Mouse (Mus musculus) heart, embryonic 10.5 days (tissue): ENCODE measurements around the gene Foxe1. TPM values are rescaled to one million over a fixed set of nuclear protein-coding genes. Genes with fewer than 3 reads are reported as not detected.

Source experiments
- DNase-seq: peaks from one replicate; pipeline ENCODE4 v3.0.0-alpha.2; 2017; ENCODE audit warnings: low spot score
- H3K27ac ChIP-seq: fragments of 300-500 bp; sonication (generic); 2 replicates; pipeline ENCODE4 v1.5.1; 2016; ENCODE audit warnings: mild to moderate bottlenecking
- H3K27me3 ChIP-seq: fragments of 300-500 bp; sonication (generic); 2 replicates; pipeline ENCODE4 v1.6.1; 2016; ENCODE audit warnings: mild to moderate bottlenecking; ENCODE audit not compliant: poor library complexity, insufficient read depth, severe bottlenecking
- H3K36me3 ChIP-seq: fragments of 300-500 bp; sonication (generic); 2 replicates; pipeline ENCODE4 v1.6.1; 2016; ENCODE audit warnings: mild to moderate bottlenecking, moderate library complexity
- H3K4me1 ChIP-seq: fragments of 300-500 bp; sonication (generic); 2 replicates; pipeline ENCODE4 v1.6.1; 2016; ENCODE audit warnings: mild to moderate bottlenecking
- H3K4me3 ChIP-seq: fragments of 300-500 bp; sonication (generic); 2 replicates; pipeline ENCODE4 v1.5.1; 2016; ENCODE audit warnings: mild to moderate bottlenecking, moderate library complexity
- H3K9me3 ChIP-seq: fragments of 300-500 bp; sonication (generic); 2 replicates; pipeline ENCODE4 v1.6.1; 2016; ENCODE audit warnings: mild to moderate bottlenecking, moderate library complexity
- WGBS: fragments of 180-500 bp; shearing (Covaris S2); methylation state at CpG from one replicate; pipeline ENCODE4 v1.1.7; 2016; 5-methylcytosine and 5-hydroxymethylcytosine counted together
- polyA plus RNA-seq: library from polyadenylated mRNA; unstranded; fragments of >200 nt; fragmentation: Nextera tagmentation; extraction: Ambion mirVana; gene quantifications from 2 replicates; pipeline ENCODE4 v1.2.1, GENCODE M21; 2016

The Foxe1 gene
- polyA plus RNA-seq, 1 experiment from 2014 or later = 1.6 TPM

DNA sequence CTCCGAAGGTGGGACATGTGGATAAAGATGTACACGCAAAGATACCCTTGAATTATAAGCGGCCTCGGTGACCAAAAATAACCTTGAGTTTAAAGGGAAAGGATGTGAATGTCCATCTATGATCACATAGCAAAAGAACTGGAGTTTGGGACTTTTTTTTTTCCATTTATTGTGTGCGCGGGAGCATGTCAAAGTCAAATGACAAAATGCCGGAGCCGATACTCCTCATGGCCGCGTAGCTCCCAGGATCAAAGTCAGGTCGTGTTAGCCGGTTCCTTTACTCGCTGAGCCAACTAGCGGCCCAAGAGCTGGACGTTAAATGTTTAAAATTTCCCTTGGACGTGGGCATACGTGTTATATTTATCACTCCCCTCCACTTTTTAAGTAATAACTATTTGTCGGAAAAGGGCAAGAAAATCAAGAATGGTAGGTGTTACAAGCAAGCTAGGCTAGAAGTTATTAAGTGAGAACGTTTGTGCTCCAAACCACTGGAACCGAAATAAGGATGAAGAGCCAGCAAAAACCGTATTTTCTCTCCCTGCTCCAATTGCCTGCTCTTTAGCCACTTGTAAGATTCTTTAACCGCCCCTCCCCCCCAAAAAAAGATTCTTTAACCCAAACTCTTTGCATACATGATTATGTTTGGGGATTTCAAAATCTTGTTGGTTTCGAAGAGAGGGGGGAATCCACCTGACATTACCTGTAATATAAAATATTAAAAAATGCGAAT is 46.4 kb downstream of the Foxe1 start:
- Histone ChIP-seq H3K27me3 (no peaks in the 10 kb centered on the region), H3K4me3 (peak overlapping the region; percentile 75), H3K9me3 (no peaks in the 10 kb centered on the region), H3K4me1 (no peaks in the 10 kb centered on the region), H3K36me3 (peaks cover 21% of the 10 kb centered on the region), H3K27ac (peak overlapping the region; percentile 99)
- no peak for DNase-seq
- 2% methylated on average over 24 of the region's 24 CpGs for WGBS

DNA sequence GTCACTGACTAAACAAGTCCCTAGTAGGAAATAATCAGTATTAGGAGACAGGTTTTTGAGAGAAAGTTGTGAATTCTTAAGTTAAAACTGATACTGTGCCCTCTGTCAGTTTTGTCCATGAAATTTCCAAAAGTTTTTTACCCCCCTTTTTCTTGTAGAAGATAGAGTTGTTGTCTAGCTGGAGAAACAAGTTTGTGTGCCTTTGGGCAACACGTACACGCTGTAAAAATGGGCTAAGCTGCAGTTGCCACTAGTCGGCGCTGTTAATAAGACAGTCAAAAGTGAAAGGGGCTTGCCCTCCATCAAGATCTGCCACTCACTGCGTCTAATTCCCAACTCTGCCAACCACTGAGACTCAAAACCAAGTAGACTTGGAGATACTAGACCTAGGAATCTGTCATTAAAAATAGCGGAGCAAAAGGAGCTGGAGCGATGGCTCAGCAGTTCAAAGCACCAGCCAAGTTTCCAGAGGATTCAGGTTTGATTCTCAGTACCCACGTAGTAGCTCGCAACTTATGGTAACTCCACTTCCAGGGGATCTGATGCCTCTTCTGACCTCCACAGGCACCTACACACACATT is 47.1 kb downstream of the Foxe1 start:
- H3K27me3 ChIP-seq = no peaks in the 10 kb centered on the region
- peaks cover 15% of the 10 kb centered on the region for H3K36me3 ChIP-seq
- H3K4me3 ChIP-seq = peak overlapping the region; percentile 75; the same call in 1 of the 2 replicates
- peak; percentile 88 for DNase-seq
- H3K9me3 ChIP-seq = no peaks in the 10 kb centered on the region
- no peaks in the 10 kb centered on the region for H3K4me1 ChIP-seq
- 21% methylated on average over 9 of the region's 9 CpGs for WGBS
- peak overlapping the region; percentile 99 for H3K27ac ChIP-seq

GRCm38 (mm10) chr4:46394388-46394787 is 51.0 kb downstream of the Foxe1 start:
- Histone ChIP-seq H3K27me3 (no peaks in the 10 kb centered on the region), H3K4me1 (no peaks in the 10 kb centered on the region), H3K36me3 (no peaks in the 10 kb centered on the region), H3K27ac (no peak overlapping the region), H3K4me3 (no peak overlapping the region), H3K9me3 (no peaks in the 10 kb centered on the region)
- DNase-seq = no peak
- 77% methylated on average over 2 of the region's 2 CpGs for WGBS

DNA sequence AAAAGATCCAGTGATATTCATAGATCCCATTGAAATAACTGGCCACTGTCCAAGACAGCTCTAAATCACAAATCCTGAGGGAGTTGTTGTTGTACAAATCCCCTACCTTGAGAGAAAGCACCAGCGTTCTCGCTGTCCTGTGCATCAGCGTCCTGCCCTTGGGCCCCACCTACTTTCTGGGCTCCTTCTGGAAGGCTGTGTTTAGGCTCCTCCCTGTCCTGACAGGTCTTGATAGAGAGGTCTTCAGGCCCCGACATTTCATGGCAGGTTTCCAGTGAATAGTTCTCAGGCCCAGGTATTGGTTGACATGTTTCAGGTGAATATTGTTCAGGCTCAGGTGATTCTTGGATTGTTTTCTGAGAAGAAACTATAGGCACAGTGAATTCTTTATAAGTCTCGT is 52.3 kb downstream of the Foxe1 start:
- no peaks in the 10 kb centered on the region for H3K27me3 ChIP-seq
- H3K9me3 ChIP-seq = no peaks in the 10 kb centered on the region
- H3K4me3 ChIP-seq = no peak overlapping the region
- DNase-seq = peak; percentile 83
- no peak overlapping the region for H3K27ac ChIP-seq
- H3K4me1 ChIP-seq = no peaks in the 10 kb centered on the region
- WGBS = 36% methylated on average over 5 of the region's 5 CpGs
- H3K36me3 ChIP-seq = no peaks in the 10 kb centered on the region

Other genes with a start within 250 kb of the Foxe1 start
- 67.1 and 83.5 TPM in 2 replicates for gene Ncbp1, start 205.0 kb upstream of the Foxe1 start, polyA plus RNA-seq
- 40.5 and 40.7 TPM in 2 replicates for gene Tstd2, start 204.9 kb upstream of the Foxe1 start, polyA plus RNA-seq
- gene Xpa, start 147.3 kb upstream of the Foxe1 start, polyA plus RNA-seq = 13.6 and 18.2 TPM in 2 replicates
- gene Trmo, start 45.8 kb downstream of the Foxe1 start, polyA plus RNA-seq = 10.3 and 11.6 TPM in 2 replicates
- 35.8 and 50.0 TPM in 2 replicates for gene Hemgn, start 69.9 kb downstream of the Foxe1 start, polyA plus RNA-seq
- gene Anp32b, start 107.3 kb downstream of the Foxe1 start, polyA plus RNA-seq = 246 and 343 TPM in 2 replicates
- gene Nans, start 145.6 kb downstream of the Foxe1 start, polyA plus RNA-seq = 78.3 and 89.1 TPM in 2 replicates
- 0.86 and 2.4 TPM in 2 replicates for gene Trim14, start 192.5 kb downstream of the Foxe1 start, polyA plus RNA-seq